Mouse (Mus musculus): ENCODE data around the gene Ifi202b.
A peak's percentile ranks its signal among the peaks of the same experiment; 100 is the strongest.
"Not testable (repeated sequence)": the region's sequence is repeated elsewhere in the genome, so short reads cannot be mapped to it uniquely, and the experiment has no call there.

The Ifi202b gene

GRCm38 (mm10) chr1:173982694-173983305, at the start of gene Ifi202b:
Gene Ifi202b, minus strand, starts transcription at chr1:173982744.
- ATAC-seq (ENCODE audit: insufficient number of reproducible peaks, low FRiP score, low TSS enrichment) = not testable (repeated sequence)

GRCm38 (mm10) chr1:174031698-174032097, 49.2 kb upstream of the Ifi202b start, which contains the start of gene Ifi205:
Gene Ifi205, minus strand, starts transcription at chr1:174031810.
- no peak for ATAC-seq (ENCODE audit: insufficient number of reproducible peaks, low FRiP score, low TSS enrichment)

GRCm38 (mm10) chr1:174007050-174007449, 24.5 kb upstream of the Ifi202b start:
- not testable (repeated sequence) for ATAC-seq (ENCODE audit: insufficient number of reproducible peaks, low FRiP score, low TSS enrichment)

GRCm38 (mm10) chr1:174004352-174005109, 22.0 kb upstream of the Ifi202b start:
- ATAC-seq (ENCODE audit: insufficient number of reproducible peaks, low FRiP score, low TSS enrichment) = not testable (repeated sequence)

- ATAC-seq (ENCODE audit: insufficient number of reproducible peaks, low FRiP score, low TSS enrichment) = 0 out of 2 replicates have a peak, but pooled peaks have one; percentile 10
Observed at GRCm38 (mm10) chr1:173995003-173995402, 12.5 kb upstream of the Ifi202b start.

GRCm38 (mm10) chr1:173981038-173981437, 1.5 kb downstream of the Ifi202b start:
- ATAC-seq (ENCODE audit: insufficient number of reproducible peaks, low FRiP score, low TSS enrichment) = not testable (repeated sequence)

- ATAC-seq (ENCODE audit: insufficient number of reproducible peaks, low FRiP score, low TSS enrichment) = no peak
Observed at GRCm38 (mm10) chr1:173977622-173978021, 4.9 kb downstream of the Ifi202b start.

- ATAC-seq (ENCODE audit: insufficient number of reproducible peaks, low FRiP score, low TSS enrichment) = 0 out of 2 replicates have a peak, but pooled peaks have one; percentile 45
Observed at GRCm38 (mm10) chr1:173973111-173973510, 9.4 kb downstream of the Ifi202b start.

GRCm38 (mm10) chr1:173961491-173961890, 21.1 kb downstream of the Ifi202b start:
- ATAC-seq (ENCODE audit: insufficient number of reproducible peaks, low FRiP score, low TSS enrichment) = not testable (repeated sequence)

- ATAC-seq (ENCODE audit: insufficient number of reproducible peaks, low FRiP score, low TSS enrichment) = not testable (repeated sequence)
Observed at GRCm38 (mm10) chr1:173959998-173960397, 22.5 kb downstream of the Ifi202b start.

- ATAC-seq (ENCODE audit: insufficient number of reproducible peaks, low FRiP score, low TSS enrichment) = not testable (repeated sequence)
Observed at GRCm38 (mm10) chr1:173955839-173956527, 26.6 kb downstream of the Ifi202b start.

- no peak for ATAC-seq (ENCODE audit: insufficient number of reproducible peaks, low FRiP score, low TSS enrichment)
Observed at GRCm38 (mm10) chr1:173955071-173955796, 27.3 kb downstream of the Ifi202b start.

- ATAC-seq (ENCODE audit: insufficient number of reproducible peaks, low FRiP score, low TSS enrichment) = no peak
Observed at GRCm38 (mm10) chr1:173953563-173953962, 29.0 kb downstream of the Ifi202b start.

- not testable (repeated sequence) for ATAC-seq (ENCODE audit: insufficient number of reproducible peaks, low FRiP score, low TSS enrichment)
Observed at GRCm38 (mm10) chr1:173949044-173949443, 33.5 kb downstream of the Ifi202b start.

- 0 out of 2 replicates have a peak, but pooled peaks have one; percentile 58 for ATAC-seq (ENCODE audit: insufficient number of reproducible peaks, low FRiP score, low TSS enrichment)
Observed at GRCm38 (mm10) chr1:173942780-173943066, 39.8 kb downstream of the Ifi202b start.

GRCm38 (mm10) chr1:173941924-173942779, 40.4 kb downstream of the Ifi202b start, which contains the start of the genes Mndal and Ifi203:
Gene Mndal, minus strand, starts transcription at chr1:173942491.
Gene Ifi203, minus strand, starts transcription at chr1:173942672.
- peak; percentile 31; the same call in 1 of the 2 replicates for ATAC-seq (ENCODE audit: insufficient number of reproducible peaks, low FRiP score, low TSS enrichment)

GRCm38 (mm10) chr1:173941522-173941921, 41.0 kb downstream of the Ifi202b start:
- ATAC-seq (ENCODE audit: insufficient number of reproducible peaks, low FRiP score, low TSS enrichment) = not testable (repeated sequence)

- ATAC-seq (ENCODE audit: insufficient number of reproducible peaks, low FRiP score, low TSS enrichment) = not testable (repeated sequence)
Observed at GRCm38 (mm10) chr1:173919279-173919678, 63.3 kb downstream of the Ifi202b start.

- no peak for ATAC-seq (ENCODE audit: insufficient number of reproducible peaks, low FRiP score, low TSS enrichment)
Observed at GRCm38 (mm10) chr1:173914559-173914958, 68.0 kb downstream of the Ifi202b start.
